In the genomic region with DNA sequence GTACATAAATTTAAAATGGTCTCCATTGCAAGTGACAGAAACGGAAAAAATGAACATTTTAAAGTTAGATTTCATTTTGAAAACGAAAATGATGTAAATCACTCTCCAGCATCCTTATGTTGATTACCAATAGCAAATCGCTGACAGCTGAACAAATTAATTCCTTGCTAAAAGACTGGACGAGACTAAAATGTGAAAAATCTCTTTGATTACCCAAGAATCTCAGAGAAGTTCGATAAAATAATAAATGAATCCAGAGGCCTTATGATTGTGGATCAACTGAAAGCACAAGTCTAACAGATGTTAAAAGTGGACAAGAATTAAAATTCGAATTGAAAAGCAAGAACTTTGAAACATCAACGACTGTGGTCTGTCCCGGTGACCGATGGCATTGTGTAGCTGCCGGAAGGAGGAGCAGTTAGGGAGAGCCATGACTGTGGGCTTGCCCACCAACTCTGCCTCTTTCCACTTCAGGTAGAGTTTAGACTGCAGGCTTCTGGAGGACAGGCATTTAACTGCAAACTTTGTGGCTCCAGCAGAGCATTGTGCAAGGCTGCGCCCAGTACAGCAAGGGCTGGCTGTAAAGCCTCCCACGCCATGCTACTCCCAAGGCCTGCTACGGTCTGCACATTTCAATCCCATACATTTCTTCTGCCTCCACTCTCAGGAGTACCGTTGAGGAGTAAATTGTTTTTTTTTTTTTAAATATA, we compare ENCODE assay signal across 23 mouse cellular contexts. TPM values are rescaled to one million over a fixed set of nuclear protein-coding genes. Genes with fewer than 3 reads are reported as not detected.
DNase-seq lines count a peak whose midpoint lies in the region; ATAC-seq and TF ChIP-seq lines count a peak whose summit lies in the region.
"Had no signal": no experiment of that assay in that cellular context is flagged by ENCODE, and none has a peak within 500 bp of the region (broad histone marks: within the 10 kb centered on the region; RNA-seq: fewer than 3 reads in every experiment).

No protein-coding gene starts in this region.

- peaks cover 10% of the 10 kb centered on the region; the same call in 1 of the 2 replicates for H3K36me3 ChIP-seq in heart, postnatal 0 days (replicated peaks; ENCODE audit: control insufficient read depth, insufficient read depth, low read length)
- H3K36me3 ChIP-seq: embryonic facial prominence, embryonic 13.5 days; embryonic facial prominence, embryonic 15.5 days; forebrain, embryonic 12.5 days had no signal

- ATAC-seq in heart, postnatal 0 days (ENCODE audit: insufficient read depth, low read depth) = no peak
- ATAC-seq: activated CD4-positive, CD25-positive, alpha-beta regulatory T cell, adult 4 months; forebrain, embryonic 14.5 days; forebrain, embryonic 16.5 days; Patski had no signal

- H3K27ac ChIP-seq in heart, postnatal 0 days (ENCODE audit: low read depth) = 0 out of 2 replicates have a peak overlapping the region, but pooled peaks have one; percentile 50
- H3K27ac ChIP-seq: embryonic facial prominence, embryonic 13.5 days; embryonic facial prominence, embryonic 15.5 days; forebrain, embryonic 10.5 days; forebrain, embryonic 12.5 days had no signal

- no peaks in the 10 kb centered on the region for H3K9me3 ChIP-seq in heart, postnatal 0 days (replicated peaks; ENCODE audit: control insufficient read depth, low read length)
- H3K9me3 ChIP-seq: embryonic facial prominence, embryonic 13.5 days; embryonic facial prominence, embryonic 15.5 days; forebrain, embryonic 10.5 days; forebrain, embryonic 12.5 days; G1E had no signal

- H3K4me3 ChIP-seq in heart, postnatal 0 days (ENCODE audit: low read depth, low read length) = no peak overlapping the region
- H3K4me3 ChIP-seq: embryonic facial prominence, embryonic 13.5 days; embryonic facial prominence, embryonic 15.5 days; erythroblast, embryonic 14.5 days; forebrain, embryonic 10.5 days; forebrain, embryonic 12.5 days had no signal

- H3K4me2 ChIP-seq in heart, postnatal 0 days (ENCODE audit: low read depth, low read length) = no peak overlapping the region
- H3K4me2 ChIP-seq: embryonic facial prominence, embryonic 13.5 days; embryonic facial prominence, embryonic 15.5 days; forebrain, embryonic 12.5 days had no signal

- 86% methylated on average over 14 of the region's 14 CpGs for WGBS in heart, postnatal 0 days

- no peak for TF ChIP-seq EP300 in heart, postnatal 0 days (IDR thresholded peaks at IDR 0.05; ENCODE audit: low read depth)

- H3K27me3 ChIP-seq in heart, postnatal 0 days (ENCODE audit: control insufficient read depth, insufficient read depth, low read length) = no peaks in the 10 kb centered on the region
- H3K27me3 ChIP-seq: embryonic facial prominence, embryonic 13.5 days; embryonic facial prominence, embryonic 15.5 days; forebrain, embryonic 12.5 days; Patski had no signal

- TF ChIP-seq CTCF in heart, postnatal 0 days (IDR thresholded peaks at IDR 0.05; ENCODE audit: low read depth) = no peak

- peak; percentile 17 for DNase-seq in cerebellum, adult 11-12 months
- no peak for DNase-seq in cerebellum, adult 9-10 months
- DNase-seq in heart, postnatal 0 days (ENCODE audit: low spot score) = no peak
- DNase-seq in heart, adult 18-20 months = no peak
- peak; percentile 76 for DNase-seq in A20 (ENCODE audit: low read depth, low spot score)
- no peak for DNase-seq in frontal cortex, postnatal 25 days (ENCODE audit: low spot score in 2 of 2)
- DNase-seq: adrenal gland, adult 8-10 months; adrenal gland, postnatal 25 days; cerebellum, adult 11 months; cerebellum, adult 9-11 months; cerebellum, postnatal 14 days; cerebellum, postnatal 36 days; embryo, embryonic 11 days had no signal

- H3K9ac ChIP-seq in heart, postnatal 0 days (replicated peaks; ENCODE audit: low read depth, low read length) = no peak overlapping the region
- H3K9ac ChIP-seq: embryonic facial prominence, embryonic 13.5 days; embryonic facial prominence, embryonic 15.5 days; forebrain, embryonic 12.5 days had no signal

- peaks cover 21% of the 10 kb centered on the region for H3K4me1 ChIP-seq in heart, postnatal 0 days (ENCODE audit: control insufficient read depth, insufficient read depth)

RNA-seq across cellular contexts. Expression of a gene that starts 35.7 kb away (rescaled TPM):
- total RNA-seq in heart, postnatal 0 days (2014; rRNA removed; ENCODE audit: low replicate concordance) = 31.8 and 44.5 TPM in 2 replicates
- 27.5 and 28.7 TPM in 2 replicates for polyA plus RNA-seq in heart, postnatal 0 days (2015; fragmentation: Nextera tagmentation; extraction: Ambion mirVana)
- 10 to 100 TPM; 34.7 to 42.9 TPM for total RNA-seq in heart, adult 18-20 months (2021)

Comparison
In these comparisons a context has a peak if more than half of its experiments do, and no peak if none do; other contexts are left out.
1. DNase-seq: peak in cerebellum, adult 11-12 months (single experiment) and A20 (single experiment); none in cerebellum, adult 9-10 months (single experiment), heart, postnatal 0 days (single experiment), heart, adult 18-20 months (0 of 2) and frontal cortex, postnatal 25 days (0 of 2).